Mouse (Mus musculus) MN1 (cell line): Measurements from ENCODE around the gene Sertad2.

ENCODE experiments used
- DNase-seq: peaks from one replicate; pipeline ENCODE4 v3.0.0-alpha.2; 2016; ENCODE audit warnings: low spot score

Sertad2 gene

DNA sequence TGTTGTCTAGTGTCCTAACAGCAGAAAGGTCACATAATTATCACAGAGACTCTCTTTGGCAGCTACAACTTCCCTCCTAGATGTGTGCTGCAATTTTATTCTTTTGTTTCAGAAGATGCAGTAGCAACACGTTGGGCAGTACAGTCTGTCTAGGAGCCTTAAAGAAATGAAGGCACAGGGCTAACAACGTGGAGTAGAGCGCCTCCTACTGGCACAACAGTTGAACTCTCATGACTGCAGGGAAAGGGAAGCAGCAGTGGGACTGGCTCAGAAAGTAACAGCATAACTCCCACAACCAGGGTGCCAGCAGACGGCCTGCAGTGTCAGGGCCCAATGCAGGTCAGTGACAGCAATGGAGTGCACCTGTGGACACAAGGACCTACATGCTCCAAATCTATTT lies 147.9 kb downstream of the Sertad2 start:
- DNase-seq: peak; percentile 88
